Mouse (Mus musculus): ENCODE measurements around the gene Rab40c.

Rab40c gene

DNA sequence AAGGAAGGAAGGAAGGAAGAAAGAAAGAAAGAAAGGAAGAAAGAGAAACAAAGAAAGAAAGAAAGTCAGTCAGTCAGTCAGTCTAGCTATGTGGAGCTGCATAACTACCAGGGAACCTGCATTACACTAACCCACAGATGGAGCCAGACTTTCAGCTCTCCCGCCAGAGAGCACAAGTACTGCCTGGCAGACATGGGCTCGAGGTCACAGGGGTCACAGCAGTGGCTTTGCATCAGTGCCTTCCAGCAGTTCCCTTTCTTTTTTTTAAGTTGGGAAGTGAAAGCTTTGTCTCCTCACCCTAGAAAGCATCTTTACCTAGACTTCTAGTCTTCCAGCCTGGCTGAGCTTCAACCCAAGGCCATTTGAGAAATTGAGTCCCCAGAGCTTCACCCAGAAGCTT, 24.1 kb downstream of the Rab40c start:
- no peak for DNase-seq (ENCODE audit: low read depth)

DNA sequence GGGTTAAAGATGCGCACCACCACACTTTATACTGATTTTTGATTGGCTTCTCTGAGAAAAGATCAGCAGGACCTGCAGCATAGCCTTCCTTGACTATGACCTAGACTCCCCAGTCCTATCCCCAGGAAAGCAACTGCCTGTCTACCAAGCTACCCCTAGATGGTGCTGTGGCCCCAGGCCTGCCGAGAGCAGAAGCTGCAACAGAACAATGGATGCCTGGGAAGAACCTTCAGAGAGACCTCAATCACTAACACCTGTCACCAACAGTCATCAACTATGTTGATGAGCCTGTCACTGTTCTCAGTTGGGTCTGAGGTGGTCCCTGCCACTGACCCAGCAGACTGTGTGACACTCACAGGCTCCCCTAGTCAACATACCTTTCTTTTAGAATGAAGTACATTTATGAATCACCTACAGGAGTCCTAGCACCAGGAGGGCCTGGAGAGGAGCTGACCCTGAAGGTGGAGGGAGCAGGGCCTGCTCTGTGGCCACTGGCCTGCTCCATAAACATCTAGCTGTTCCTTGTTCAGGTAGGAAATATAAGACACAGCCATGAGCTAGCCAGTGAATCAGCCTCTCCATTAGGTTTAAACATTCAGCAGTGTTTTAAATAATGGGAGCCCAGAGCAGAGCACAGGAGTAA, 25.4 kb downstream of the Rab40c start:
- no peak for DNase-seq (ENCODE audit: low read depth)

DNA sequence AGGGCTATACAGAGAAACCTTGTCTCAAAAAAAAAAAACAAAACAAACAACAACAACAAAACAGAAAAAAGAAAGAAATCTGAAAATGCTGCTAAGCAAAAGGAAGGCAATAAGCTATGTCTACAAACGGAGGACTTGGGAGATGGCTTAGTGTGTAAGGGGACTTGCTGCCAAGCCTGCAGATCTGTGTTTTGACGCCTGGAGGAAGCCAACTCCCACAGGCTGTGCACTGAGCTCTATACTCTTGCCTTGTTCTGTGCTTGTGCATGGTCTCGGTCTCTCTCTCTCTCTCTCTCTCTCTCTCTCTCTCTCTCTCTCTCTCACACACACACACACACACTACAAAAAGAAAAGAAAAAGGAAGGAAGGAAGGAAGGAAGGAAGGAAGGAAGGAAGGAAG, 30.7 kb downstream of the Rab40c start:
- DNase-seq (ENCODE audit: low read depth) = no peak

DNA sequence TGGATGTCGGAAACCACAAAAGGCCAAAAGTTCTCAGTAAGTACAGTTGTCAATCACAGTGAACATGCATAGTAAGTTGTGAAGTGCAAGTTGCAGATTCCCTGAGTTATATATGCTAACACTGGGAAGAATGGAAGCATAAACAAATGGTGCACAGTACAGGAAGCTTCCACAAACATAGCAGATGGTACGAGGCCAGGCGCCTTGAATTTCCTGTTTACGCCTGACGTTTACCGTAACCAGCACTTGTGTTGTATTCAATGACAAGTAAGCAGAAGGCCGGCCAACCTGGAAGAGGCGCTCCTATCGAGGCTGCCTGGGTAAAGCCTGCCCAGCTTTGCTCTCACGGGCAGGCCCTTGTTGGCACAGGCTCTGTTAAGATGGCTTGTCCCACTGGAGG, 32.1 kb downstream of the Rab40c start:
- DNase-seq (ENCODE audit: low read depth) = no peak

DNA sequence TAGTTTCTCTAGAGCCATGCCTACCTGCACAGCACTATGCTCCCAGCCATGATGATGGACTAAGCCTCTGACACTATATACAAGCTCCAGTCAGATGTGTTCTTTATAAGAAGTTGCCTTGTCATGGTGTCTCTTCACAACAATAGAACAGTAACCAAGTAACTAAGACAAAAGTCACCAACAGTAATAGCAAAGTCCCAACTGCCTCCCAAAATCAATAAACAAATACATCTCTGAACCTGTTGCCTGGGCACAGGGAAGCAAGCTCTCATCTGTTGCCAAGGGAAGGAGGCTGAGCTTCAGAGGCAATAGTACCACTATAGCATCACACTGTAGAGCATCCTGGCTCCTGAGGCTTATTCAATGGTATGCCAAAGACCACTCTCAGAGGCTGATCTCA, 32.7 kb downstream of the Rab40c start:
- no peak for DNase-seq (ENCODE audit: low read depth)

DNA sequence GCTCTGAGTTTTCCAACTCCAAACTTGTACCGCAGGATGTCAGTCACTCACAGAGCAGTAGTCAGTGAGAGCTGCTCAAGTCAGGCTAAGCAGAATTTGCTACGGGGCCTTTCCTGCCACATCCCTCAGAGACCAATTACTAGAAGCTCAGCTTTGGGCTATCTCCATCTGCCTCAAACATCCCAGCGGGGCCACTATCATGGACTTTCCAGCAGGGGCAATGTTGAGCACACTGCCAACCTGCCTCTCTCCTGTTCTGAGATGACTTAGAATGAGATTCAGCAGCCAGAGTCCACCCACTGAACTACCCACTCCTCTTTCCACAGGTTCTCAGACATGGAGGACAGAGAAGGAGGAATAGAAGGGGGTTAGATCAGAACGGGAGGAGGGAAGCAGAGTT, 33.9 kb downstream of the Rab40c start:
- no peak for DNase-seq (ENCODE audit: low read depth)

DNA sequence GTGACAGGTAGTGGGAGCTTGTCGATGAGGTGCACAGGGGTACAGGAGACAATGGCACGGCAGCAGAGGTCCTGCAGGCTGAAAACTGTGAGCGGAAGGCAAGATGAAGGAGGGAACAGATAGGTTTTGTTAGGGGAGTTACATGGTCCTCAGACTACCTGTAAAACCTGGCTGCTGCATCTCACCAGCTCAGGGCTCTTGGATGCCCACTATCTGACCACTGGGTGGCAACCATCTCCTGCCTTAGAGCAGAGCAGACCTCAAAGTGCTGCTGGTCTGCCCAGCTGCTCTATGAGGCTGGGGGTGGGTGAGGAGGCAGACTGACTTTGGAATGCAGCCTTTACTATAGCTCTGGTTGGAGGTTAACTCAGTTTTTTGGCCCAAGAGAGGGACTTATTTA, 35.7 kb downstream of the Rab40c start:
- DNase-seq (ENCODE audit: low read depth) = no peak

DNA sequence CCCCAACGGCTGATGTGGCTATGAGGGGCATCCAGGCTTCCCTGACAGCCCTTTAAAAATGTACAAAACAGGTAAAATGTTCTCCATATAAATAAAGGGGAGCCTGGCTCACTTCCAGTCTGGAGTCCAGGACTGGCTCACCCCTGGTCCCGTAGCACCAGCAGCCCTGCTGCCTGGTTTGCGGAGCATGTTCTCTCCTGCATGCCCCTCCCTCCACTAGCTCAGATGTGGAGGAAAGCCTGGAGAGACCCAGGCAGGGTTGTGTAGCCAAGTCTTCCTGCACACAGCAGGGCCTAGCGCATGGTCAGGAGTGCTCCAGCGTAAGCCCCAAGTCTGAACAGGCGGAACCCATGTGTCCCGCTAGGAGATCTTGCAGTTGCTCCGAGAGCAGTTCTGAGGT, 36.3 kb downstream of the Rab40c start:
- DNase-seq (ENCODE audit: low read depth) = no peak

DNA sequence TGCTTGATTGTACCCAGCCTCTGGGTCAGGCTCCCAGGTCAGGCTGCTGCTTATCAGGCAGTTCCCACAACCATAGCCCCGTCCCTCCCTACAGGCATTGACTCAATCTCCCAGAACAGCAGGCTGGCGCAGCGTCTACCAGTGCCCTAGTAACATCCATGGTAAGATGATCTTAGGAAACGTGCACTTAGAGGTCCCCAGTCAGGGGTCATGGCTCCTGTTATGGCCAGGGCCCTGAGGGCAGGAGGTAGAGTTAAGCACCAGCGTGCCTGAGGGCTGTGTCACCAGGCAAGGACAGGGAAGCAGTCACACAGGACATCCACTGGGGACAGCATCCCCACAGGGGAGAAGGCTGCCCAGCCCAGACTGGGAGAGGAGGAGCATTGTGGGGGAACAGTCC, 37.2 kb downstream of the Rab40c start:
- no peak for DNase-seq (ENCODE audit: low read depth)

DNA sequence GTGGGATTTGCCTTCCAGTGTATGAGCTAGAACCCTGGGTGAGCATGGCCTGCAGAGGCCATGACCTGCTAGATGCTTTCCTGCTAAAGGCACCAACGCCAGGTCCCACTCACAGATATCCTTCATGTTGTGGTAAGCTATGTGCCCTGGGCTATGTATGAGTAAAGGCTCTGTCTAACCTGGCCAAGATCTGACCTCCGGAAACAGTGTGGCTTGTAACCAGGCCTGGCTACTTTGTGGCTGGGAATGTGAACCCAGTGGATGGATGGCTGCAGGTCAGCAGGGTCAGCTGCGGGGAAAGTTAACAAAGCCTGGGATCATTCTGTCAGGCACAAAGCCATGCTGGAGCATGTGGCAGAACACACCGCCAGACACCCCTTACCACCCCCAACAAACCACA, 37.8 kb downstream of the Rab40c start:
- peak; percentile 57 for DNase-seq (ENCODE audit: low read depth)

DNA sequence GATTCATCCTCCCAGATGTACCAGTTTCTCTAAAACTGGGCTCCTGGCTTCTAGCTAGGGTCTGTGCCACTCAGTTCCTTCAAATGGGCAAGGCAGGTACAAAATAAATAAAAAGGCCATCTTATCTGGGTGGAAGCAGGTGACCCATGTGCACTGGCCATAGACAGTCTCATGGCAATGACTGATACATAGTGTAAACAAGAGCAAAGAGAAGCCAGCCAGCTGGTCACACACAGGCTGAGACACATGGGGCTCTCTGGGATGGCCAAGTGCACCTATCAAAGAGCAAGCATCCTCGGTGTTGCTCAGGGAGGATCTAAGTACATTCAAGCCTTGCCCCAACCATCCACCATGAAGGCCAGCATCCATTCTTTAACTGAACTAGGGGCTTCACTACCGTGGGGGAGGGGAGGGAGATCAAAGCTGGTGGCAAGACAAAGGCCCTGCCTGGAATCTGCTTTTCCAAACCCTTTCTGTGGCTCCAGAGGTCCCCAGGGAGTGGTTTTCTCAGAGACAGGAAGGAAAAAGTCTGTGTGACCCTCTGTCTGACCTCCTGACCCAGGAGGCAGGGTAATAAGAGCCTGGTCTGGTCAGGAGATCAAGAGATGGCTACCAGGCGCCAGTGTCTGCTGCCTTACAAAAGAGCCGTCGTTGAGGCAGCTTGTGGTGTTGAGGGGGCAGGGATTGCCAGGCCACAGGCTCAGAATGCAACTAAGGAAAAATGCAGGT, 38.5 kb downstream of the Rab40c start:
- no peak for DNase-seq (ENCODE audit: low read depth)

DNA sequence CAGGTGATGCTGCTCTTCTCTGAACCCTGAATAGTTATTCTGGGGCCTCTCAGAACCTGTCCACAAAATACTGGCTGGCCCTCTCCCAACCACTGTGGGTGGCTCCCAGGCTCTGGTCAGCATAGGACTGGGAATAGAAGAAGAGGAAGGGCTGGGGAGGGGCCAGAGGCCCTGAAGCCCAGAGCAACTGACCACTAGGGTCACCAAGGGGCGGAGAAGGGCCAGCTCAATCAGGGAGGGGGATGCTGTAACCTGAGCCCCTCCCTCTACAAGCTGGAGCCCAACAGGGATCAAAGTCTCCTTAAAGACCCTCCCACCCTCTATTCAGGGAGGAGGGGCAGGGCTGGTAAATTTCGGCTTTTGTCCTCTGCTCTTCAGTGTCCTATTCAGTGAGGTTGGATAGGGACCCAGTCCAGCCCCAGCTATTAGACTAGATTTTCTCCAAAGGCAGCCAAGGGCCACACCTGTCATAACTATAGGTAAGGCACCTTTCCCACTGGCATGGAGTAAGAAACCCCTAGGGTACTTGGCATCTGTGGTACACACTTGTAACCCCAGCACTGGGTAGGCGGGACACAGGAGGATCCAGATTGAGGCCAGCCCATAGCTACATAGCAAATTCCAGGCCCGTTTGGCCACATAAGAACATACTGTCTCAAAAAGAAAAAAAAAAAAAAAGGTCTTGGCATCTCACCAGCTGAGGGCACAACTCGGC, 39.2 kb downstream of the Rab40c start, which contains the start of gene Wfikkn1:
Wfikkn1 (minus strand) TSS at position 663 of the 715 bp plus-strand sequence.
- DNase-seq (ENCODE audit: low read depth) = no peak

DNA sequence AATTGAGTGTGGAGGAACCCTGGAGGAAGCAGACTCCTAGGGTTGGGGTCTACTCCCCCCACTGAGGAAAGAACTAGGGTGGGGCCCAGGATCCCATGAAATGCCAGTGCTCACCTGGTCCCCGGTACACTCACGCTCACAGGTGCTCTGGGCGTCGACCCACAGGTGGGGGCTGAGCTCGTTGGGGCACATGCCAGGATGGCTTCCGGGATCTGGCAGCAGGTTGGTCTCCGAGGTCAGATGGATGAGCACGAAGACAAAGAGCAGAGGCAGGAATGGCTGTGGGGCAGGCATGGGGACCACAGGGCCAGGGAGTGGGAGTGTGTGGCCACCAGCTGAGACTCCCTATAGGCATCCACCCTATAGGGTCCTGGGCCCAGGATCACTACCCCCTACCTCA, 39.8 kb downstream of the Rab40c start:
- DNase-seq (ENCODE audit: low read depth) = no peak

DNA sequence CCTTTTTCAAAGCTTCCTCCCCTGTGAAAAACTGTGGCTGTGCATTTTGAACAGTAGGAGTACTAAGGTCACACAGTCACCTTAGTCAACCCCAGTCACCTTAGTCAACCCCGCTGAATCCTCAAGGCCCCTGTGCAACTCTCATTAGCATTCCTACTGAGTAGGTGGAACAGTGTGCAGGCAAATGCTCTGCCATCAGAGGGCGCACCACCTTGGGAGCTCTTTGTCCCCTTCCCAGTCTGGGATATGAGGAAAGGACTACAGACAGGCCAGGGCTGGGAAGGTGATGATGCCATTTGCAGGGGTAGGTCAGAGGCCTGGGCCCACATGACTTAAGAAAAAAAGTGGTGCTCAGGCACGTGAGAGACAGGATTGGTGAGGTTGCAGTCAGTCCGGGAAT, 40.3 kb downstream of the Rab40c start:
- DNase-seq (ENCODE audit: low read depth) = no peak

DNA sequence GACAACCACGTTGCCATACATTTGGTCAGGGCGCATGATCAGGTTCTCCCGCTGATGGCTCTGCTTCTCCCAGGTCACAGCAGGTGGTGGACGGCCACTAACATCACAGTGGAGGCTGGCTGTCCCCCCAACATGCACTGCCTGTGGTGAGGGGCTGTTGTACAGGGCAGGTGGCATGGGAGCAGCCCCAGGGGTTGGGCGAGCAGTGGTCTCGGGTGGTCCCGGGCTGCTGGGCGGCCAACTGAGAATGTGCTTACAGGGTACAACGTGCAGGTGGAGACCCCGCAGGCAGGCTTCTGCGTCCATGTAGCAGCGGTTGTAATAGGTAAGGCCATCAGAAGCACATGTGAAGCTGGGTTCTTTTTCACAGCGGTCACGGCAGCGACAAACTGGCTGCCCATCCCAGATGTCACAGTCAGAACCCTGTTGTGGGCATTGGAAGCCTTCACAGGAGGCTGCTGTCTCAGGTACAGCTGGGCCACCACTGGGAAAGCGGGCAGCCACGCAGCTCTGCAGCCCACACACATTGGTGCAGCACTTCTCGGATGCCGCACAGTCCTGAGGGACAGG, 40.8 kb downstream of the Rab40c start:
- no peak for DNase-seq (ENCODE audit: low read depth)

DNA sequence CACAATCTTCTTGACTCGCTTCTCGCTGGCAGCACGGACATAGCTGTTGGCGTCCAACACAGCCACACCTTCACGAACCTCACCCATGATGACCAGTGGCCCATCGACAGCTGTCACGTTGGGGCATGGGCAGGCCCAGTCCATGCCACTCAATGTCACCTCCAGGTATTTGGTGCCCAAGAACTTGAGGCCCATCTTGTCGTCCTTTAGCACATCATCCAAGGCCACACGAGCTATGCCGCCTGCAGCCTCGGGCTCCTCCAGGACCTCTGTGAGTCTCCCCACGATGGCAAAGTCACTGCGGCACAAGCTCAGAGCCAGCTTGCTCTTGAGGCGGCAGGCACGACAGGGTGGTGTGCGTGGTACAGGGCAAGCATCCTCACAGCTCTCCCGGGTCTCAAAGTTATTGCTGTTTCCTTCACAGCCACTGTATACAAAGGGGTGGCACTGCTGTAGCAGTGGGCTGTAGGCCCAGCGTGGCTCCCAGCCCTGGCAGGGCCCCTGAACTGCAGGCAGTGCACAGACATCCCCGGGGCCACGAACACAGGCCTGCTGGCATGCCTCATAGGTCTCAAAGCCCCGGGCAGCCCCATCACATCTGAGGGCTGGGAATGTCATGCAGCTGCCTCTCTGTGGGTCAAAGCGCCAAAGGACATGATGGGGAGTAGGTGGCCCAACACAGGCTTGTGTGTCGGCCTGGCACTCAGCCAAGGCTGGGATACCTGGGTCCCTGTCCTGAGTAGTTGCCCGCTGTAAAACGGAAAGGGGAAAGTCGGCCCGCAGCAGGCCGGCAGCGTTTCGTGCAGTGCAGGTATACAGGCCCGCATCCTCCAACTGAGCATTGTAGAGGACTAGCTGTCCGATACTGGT, 41.6 kb downstream of the Rab40c start:
- DNase-seq (ENCODE audit: low read depth) = no peak

DNA sequence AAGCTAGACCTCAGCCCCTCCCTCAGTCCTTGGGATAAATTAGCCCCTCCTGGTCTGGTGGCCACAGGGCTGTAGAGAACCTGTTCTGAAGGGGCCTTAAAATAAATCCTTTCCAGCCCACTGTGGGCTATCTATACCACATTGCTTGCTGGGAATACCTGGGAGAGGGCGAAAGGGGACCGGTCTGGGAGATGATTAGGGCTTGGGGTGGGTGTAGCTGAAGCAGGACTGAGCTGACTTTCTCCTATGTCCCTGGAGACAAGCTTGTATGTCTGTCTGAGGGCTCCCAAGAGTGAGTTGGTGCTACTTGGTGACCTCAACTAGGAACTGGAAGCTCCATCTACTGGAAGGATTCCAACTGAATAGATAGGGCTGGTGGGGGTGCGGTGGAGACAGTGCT, 42.5 kb downstream of the Rab40c start:
- no peak for DNase-seq (ENCODE audit: low read depth)

DNA sequence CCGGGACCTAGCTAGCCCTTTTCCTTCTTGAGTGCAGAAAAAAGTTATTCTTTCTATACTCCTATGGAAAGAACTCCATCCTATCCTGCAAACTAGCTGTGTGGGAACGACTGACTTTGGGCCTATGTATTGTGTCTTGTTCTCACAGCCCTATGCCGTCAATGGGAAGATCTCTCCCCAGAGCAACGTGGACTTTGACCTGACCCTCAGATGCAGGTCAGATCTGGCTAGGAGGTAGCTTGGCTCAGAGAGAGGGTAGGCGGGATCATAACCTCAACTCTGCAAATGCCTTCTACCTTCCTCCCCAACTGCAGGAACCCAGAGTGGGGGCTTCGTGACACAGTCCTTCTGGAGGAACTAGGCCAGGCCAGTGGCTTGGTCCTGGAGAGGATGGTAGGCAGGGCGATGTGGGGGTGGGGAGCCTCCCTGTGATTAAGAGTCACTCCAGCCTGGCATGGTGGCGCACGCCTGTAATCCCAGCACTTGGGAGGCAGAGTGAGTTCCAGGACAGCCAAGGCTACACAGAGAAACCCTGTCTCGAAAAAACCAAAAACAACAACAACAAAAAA, 43.1 kb downstream of the Rab40c start:
- no peak for DNase-seq (ENCODE audit: low read depth)

DNA sequence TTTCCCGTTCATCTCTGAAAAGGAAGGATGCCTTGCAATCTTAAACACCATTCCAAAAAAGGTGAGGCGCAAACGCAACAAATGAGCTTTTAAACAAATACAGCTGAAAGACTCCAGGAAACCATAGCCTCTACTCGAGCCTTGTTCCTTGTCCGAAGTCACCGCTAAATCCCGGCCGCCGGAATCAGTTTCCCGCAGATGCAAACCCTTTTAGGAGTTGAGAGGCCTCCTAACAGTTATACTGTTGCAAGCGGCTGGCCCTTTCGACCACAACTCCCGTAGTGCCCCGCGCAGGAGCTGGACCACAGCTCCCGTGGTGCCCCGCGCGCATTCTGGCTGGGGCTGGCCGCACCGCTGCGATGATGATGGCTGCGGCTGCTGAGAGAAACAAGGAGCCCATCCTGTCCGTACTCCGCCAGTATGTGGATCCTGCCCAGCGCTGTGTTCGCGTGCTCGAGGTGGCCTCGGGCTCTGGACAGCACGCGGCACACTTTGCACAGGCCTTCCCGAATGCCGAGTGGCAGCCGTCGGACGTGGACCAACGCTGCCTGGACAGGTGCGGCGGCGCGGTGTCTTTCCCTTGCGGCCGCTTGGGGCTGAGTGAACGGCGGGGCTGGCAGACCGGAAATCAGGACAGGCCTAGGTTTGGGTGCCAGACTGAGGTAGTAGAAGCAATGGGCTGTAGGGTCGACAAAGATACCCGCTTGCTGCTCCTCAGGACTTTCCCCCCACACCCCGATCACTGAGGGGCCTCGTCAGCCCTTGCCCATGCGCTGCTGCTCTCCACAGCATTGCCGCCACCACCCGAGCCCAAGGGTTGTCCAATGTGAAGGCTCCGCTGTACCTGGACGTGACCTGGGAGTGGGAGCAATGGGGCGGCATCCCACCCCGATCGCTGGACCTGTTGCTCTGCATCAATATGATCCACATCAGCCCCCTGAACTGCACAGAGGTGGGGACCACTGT, 44.1 kb downstream of the Rab40c start:
- DNase-seq (ENCODE audit: low read depth) = peak; percentile 48

DNA sequence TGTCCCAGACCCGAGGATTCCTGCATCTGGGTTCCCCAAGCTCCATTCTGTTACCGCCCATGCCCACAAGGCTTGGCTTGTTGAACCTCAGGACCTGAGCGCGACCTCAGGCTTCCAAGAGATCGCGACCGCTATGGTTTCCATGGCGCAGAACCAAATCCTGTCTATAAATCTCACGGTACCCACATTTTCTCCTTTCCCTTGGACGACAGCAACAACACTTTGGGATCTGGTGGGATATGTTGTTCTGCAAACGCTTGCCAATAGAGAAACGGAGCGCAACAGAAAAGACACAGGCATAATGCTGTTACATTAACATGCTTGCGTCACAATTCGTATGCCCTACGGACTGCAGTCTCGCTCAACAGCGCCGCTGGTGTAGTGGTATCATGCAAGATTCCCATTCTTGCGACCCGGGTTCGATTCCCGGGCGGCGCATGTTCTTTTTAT, 44.8 kb downstream of the Rab40c start, which contains the start of gene Mettl26:
Mettl26 (plus strand) TSS at position 354 of the 450 bp plus-strand sequence.
- DNase-seq (ENCODE audit: low read depth) = peak; percentile 75

Data from fibroblast of lung, adult 2 months (primary cell).